Mouse (Mus musculus): Measurements from ENCODE around the gene Atic. TPM values are rescaled to one million over a fixed set of nuclear protein-coding genes. Genes with fewer than 3 reads are reported as not detected.

Atic gene
- polyA plus RNA-seq, 1 experiment from 2014 or later: 32.5 TPM

- ATAC-seq (ENCODE audit: low FRiP score, low TSS enrichment) (no peak), DNase-seq (ENCODE audit: low spot score) (no peak)
- no peak overlapping the region for H3K9ac ChIP-seq (ENCODE audit: low read length)
- no peak for TF ChIP-seq CTCF (IDR thresholded peaks at IDR 0.05; ENCODE audit: low read depth)
- TF ChIP-seq EP300 (optimal IDR thresholded peaks at IDR 0.05): no peak
- no peak overlapping the region for H3K4me2 ChIP-seq (replicated peaks; ENCODE audit: low read depth)
- 87% methylated on average over 8 of the region's 8 CpGs for WGBS
- H3K36me3 ChIP-seq (ENCODE audit: control insufficient read depth, insufficient read depth, low read length): peaks cover 19% of the 10 kb centered on the region
- no peaks in the 10 kb centered on the region for H3K27me3 ChIP-seq (ENCODE audit: control insufficient read depth, insufficient read depth, low read length)
- no peaks in the 10 kb centered on the region for H3K9me3 ChIP-seq (ENCODE audit: control insufficient read depth, low read length)
- H3K4me1 ChIP-seq (replicated peaks; ENCODE audit: control insufficient read depth, insufficient read depth): no peaks in the 10 kb centered on the region
- H3K27ac ChIP-seq (replicated peaks): no peak overlapping the region
- H3K4me3 ChIP-seq (ENCODE audit: low read depth, low read length): no peak overlapping the region
These were observed 57.7 kb downstream of the Atic start for GRCm38 (mm10) chr1:71614545-71615246.

- DNase-seq (ENCODE audit: low spot score): no peak
- H3K4me2 ChIP-seq (replicated peaks; ENCODE audit: low read depth): no peak overlapping the region
- H3K9ac ChIP-seq (ENCODE audit: low read length): no peak overlapping the region
- H3K27ac ChIP-seq (replicated peaks): no peak overlapping the region
- H3K4me1 ChIP-seq (replicated peaks; ENCODE audit: control insufficient read depth, insufficient read depth): no peaks in the 10 kb centered on the region
- ATAC-seq (ENCODE audit: low FRiP score, low TSS enrichment): no peak
- no peak overlapping the region for H3K4me3 ChIP-seq (ENCODE audit: low read depth, low read length)
- no peaks in the 10 kb centered on the region for H3K9me3 ChIP-seq (ENCODE audit: control insufficient read depth, low read length)
- peaks cover 25% of the 10 kb centered on the region for H3K36me3 ChIP-seq (ENCODE audit: control insufficient read depth, insufficient read depth, low read length)
- WGBS: 75% methylated on average over 2 of the region's 2 CpGs
- no peaks in the 10 kb centered on the region for H3K27me3 ChIP-seq (ENCODE audit: control insufficient read depth, insufficient read depth, low read length)
- TF ChIP-seq CTCF (IDR thresholded peaks at IDR 0.05; ENCODE audit: low read depth) (no peak), EP300 (optimal IDR thresholded peaks at IDR 0.05) (no peak)
These were observed 64.6 kb downstream of the Atic start for GRCm38 (mm10) chr1:71621526-71621925.

GRCm38 (mm10) chr1:71623625-71624024, 66.7 kb downstream of the Atic start:
- Histone ChIP-seq H3K9me3 (ENCODE audit: control insufficient read depth, low read length) (no peaks in the 10 kb centered on the region), H3K4me2 (replicated peaks; ENCODE audit: low read depth) (no peak overlapping the region), H3K4me1 (replicated peaks; ENCODE audit: control insufficient read depth, insufficient read depth) (no peaks in the 10 kb centered on the region), H3K27ac (replicated peaks) (no peak overlapping the region), H3K9ac (ENCODE audit: low read length) (no peak overlapping the region), H3K4me3 (ENCODE audit: low read depth, low read length) (no peak overlapping the region), H3K36me3 (ENCODE audit: control insufficient read depth, insufficient read depth, low read length) (peaks cover 25% of the 10 kb centered on the region), H3K27me3 (ENCODE audit: control insufficient read depth, insufficient read depth, low read length) (no peaks in the 10 kb centered on the region)
- DNase-seq (ENCODE audit: low spot score): peak; percentile 23
- 89% methylated on average over 6 of the region's 6 CpGs for WGBS
- peak; percentile 56; the same call in 1 of the 2 replicates for ATAC-seq (ENCODE audit: low FRiP score, low TSS enrichment)
- no peak for TF ChIP-seq CTCF (IDR thresholded peaks at IDR 0.05; ENCODE audit: low read depth)
- TF ChIP-seq EP300 (optimal IDR thresholded peaks at IDR 0.05): no peak

Other genes with a start within 250 kb of the Atic start
- gene Abca12, start 142.2 kb upstream of the Atic start, polyA plus RNA-seq (2015; fragmentation: Nextera tagmentation; extraction: Ambion mirVana): 8.3 and 8.8 TPM in 2 replicates
- 65.1 and 74.2 TPM in 2 replicates for gene Fn1, start 96.0 kb downstream of the Atic start, polyA plus RNA-seq (2015; fragmentation: Nextera tagmentation; extraction: Ambion mirVana)